Comparison of ENCODE assay signal across 11 mouse cellular contexts in genomic region chr5:24969241-24969880, GRCm38 (mm10).
DNase-seq lines count a peak whose midpoint lies in the region; ATAC-seq and TF ChIP-seq lines count a peak whose summit lies in the region.
"Had no signal": no experiment of that assay in that cellular context is flagged by ENCODE, and none has a peak within 500 bp of the region (broad histone marks: within the 10 kb centered on the region; RNA-seq: fewer than 3 reads in every experiment).

No protein-coding gene starts in this region.

- H3K4me1 ChIP-seq in megakaryocyte, embryonic 14.5 days = peaks cover 64% of the 10 kb centered on the region
- peaks cover 27% of the 10 kb centered on the region for H3K4me1 ChIP-seq in liver, postnatal 0 days (ENCODE audit: insufficient read depth)

- H3K9ac ChIP-seq in liver, postnatal 0 days (replicated peaks) = no peak overlapping the region
- H3K9ac ChIP-seq: embryonic facial prominence, embryonic 13.5 days had no signal

- peak overlapping the region; percentile 48 for H3K4me3 ChIP-seq in megakaryocyte, embryonic 14.5 days (replicated peaks)
- no peak overlapping the region for H3K4me3 ChIP-seq in liver, postnatal 0 days (ENCODE audit: low read depth, low read length)
- H3K4me3 ChIP-seq: embryonic facial prominence, embryonic 13.5 days had no signal

- peak; percentile 35 for TF ChIP-seq CTCF in liver, postnatal 0 days (IDR thresholded peaks at IDR 0.05; ENCODE audit: low read depth)

- no peak for TF ChIP-seq EP300 in liver, postnatal 0 days (IDR thresholded peaks at IDR 0.05; ENCODE audit: low read depth)

- no peak for DNase-seq in liver, postnatal 0 days
- DNase-seq in thymus, postnatal 25 days = peak; percentile 34
- DNase-seq in urinary bladder, postnatal 4 days (ENCODE audit: low spot score in 2 of 2) = no peak
- no peak for DNase-seq in urinary bladder, postnatal 25 days (ENCODE audit: low spot score)
- DNase-seq in left cerebral cortex, adult 18-20 months (ENCODE audit: low spot score in 2 of 2) = no peak
- DNase-seq: heart, postnatal 36 days; lung, postnatal 36 days had no signal

- 38% methylated on average over 11 of the region's 11 CpGs for whole genome bisulfite sequencing in liver, postnatal 0 days (ENCODE audit: insufficient replicate concordance)

- H3K9me3 ChIP-seq in megakaryocyte, embryonic 14.5 days = no peaks in the 10 kb centered on the region
- H3K9me3 ChIP-seq in liver, postnatal 0 days (ENCODE audit: low read length) = no peaks in the 10 kb centered on the region
- H3K9me3 ChIP-seq: embryonic facial prominence, embryonic 13.5 days had no signal

- no peak for ATAC-seq in megakaryocyte, adult 5-6 weeks (ENCODE audit: poor library complexity, severe bottlenecking)
- ATAC-seq in inflammation-experienced regulatory T-cells, adult 6 months = peak; percentile 32
- ATAC-seq in liver, postnatal 0 days = peak; percentile 40

- H3K4me2 ChIP-seq in liver, postnatal 0 days (ENCODE audit: low read depth, low read length) = peak overlapping the region; percentile 40
- H3K4me2 ChIP-seq: embryonic facial prominence, embryonic 13.5 days had no signal

- H3K27ac ChIP-seq in liver, postnatal 0 days (ENCODE audit: low read depth) = peak overlapping the region; percentile 66
- H3K27ac ChIP-seq: embryonic facial prominence, embryonic 13.5 days had no signal

- peaks cover 87% of the 10 kb centered on the region for H3K27me3 ChIP-seq in megakaryocyte, embryonic 14.5 days (replicated peaks)
- no peaks in the 10 kb centered on the region for H3K27me3 ChIP-seq in liver, postnatal 0 days (ENCODE audit: insufficient read depth, low read length)
- H3K27me3 ChIP-seq: embryonic facial prominence, embryonic 13.5 days had no signal

- no peaks in the 10 kb centered on the region for H3K36me3 ChIP-seq in megakaryocyte, embryonic 14.5 days (replicated peaks; ENCODE audit: low read length)
- H3K36me3 ChIP-seq in liver, postnatal 0 days (replicated peaks; ENCODE audit: insufficient read depth, low read length) = no peaks in the 10 kb centered on the region; the same call in 1 of the 2 replicates
- H3K36me3 ChIP-seq: embryonic facial prominence, embryonic 13.5 days had no signal
